ENCODE assay signal across 8 mouse cellular contexts in the genomic region with DNA sequence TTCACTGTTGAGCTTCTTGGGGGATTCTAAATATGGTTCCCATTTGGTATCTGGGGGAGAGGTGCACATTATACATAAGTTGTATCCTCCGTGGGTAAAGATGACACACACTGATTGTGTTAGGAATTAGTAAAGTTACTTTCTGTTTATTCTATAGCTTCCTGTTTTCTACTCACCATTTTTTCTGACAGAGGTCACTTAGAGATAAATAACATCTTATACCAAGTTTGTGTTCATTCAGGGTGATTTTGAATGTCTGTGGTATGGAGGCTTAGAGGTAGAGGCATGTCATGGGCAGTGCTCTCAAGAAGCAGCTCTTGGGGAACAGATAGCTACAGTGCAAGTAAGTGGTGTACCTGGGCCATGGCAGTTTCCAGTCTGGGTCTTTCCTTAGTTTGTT.
DNase-seq lines count a peak whose midpoint lies in the region; ATAC-seq and TF ChIP-seq lines count a peak whose summit lies in the region.

No protein-coding gene starts in this region.

- intact Hi-C loops in heart, postnatal 14 days (cut with DNase I): loop anchor here (5.0 kb wide), 2 partner anchors 161 to 241 kb away; no protein-coding TSS in a partner anchor
- intact Hi-C loops in left cerebral cortex, adult 2 months (cut with DNase I): loop anchor here (2.0 to 5.0 kb wide), 2 partner anchors 240 to 611 kb away; no protein-coding TSS in a partner anchor
- intact Hi-C loops in left cerebral cortex, postnatal 4 days (cut with DNase I): no loop called here

- peaks cover 8% of the 10 kb centered on the region for H3K4me1 ChIP-seq in heart, postnatal 0 days (ENCODE audit: control insufficient read depth, insufficient read depth)
- H3K4me1 ChIP-seq in embryonic facial prominence, embryonic 13.5 days: peaks cover 12% of the 10 kb centered on the region
- peaks cover 9% of the 10 kb centered on the region for H3K4me1 ChIP-seq in intestine, embryonic 15.5 days (replicated peaks)
- peaks cover 14% of the 10 kb centered on the region for H3K4me1 ChIP-seq in midbrain, embryonic 16.5 days (ENCODE audit: control insufficient read depth, insufficient read depth, low read length)

- no peak for TF ChIP-seq CTCF in heart, postnatal 0 days (IDR thresholded peaks at IDR 0.05; ENCODE audit: low read depth)
- no peak for TF ChIP-seq CTCF in left cerebral cortex, adult 2 months (IDR thresholded peaks at IDR 0.05)

- H3K4me2 ChIP-seq in heart, postnatal 0 days (ENCODE audit: low read depth, low read length): peak overlapping the region; percentile 95
- peak overlapping the region; percentile 66 for H3K4me2 ChIP-seq in embryonic facial prominence, embryonic 13.5 days
- peak overlapping the region; percentile 85 for H3K4me2 ChIP-seq in intestine, embryonic 15.5 days (replicated peaks)
- H3K4me2 ChIP-seq in midbrain, embryonic 16.5 days (ENCODE audit: low read length): peak overlapping the region; percentile 88

- no peak overlapping the region for H3K27ac ChIP-seq in heart, postnatal 0 days (ENCODE audit: low read depth)
- H3K27ac ChIP-seq in embryonic facial prominence, embryonic 13.5 days: no peak overlapping the region
- no peak overlapping the region for H3K27ac ChIP-seq in intestine, embryonic 15.5 days
- no peak overlapping the region for H3K27ac ChIP-seq in midbrain, embryonic 16.5 days (ENCODE audit: low read length)
- H3K27ac ChIP-seq in left cerebral cortex, adult 2 months: no peak overlapping the region

- ATAC-seq in heart, postnatal 0 days (ENCODE audit: insufficient read depth, low read depth): no peak
- no peak for ATAC-seq in embryonic facial prominence, embryonic 13.5 days (ENCODE audit: insufficient number of reproducible peaks, insufficient read depth, low FRiP score, low TSS enrichment, low read depth)
- ATAC-seq in intestine, embryonic 15.5 days: no peak
- no peak for ATAC-seq in midbrain, embryonic 16.5 days

- no peak for TF ChIP-seq EP300 in heart, postnatal 0 days (IDR thresholded peaks at IDR 0.05; ENCODE audit: low read depth)

- DNase-seq in heart, postnatal 0 days (ENCODE audit: low spot score): no peak
- no peak for DNase-seq in heart, postnatal 14 days
- no peak for DNase-seq in left cerebral cortex, adult 2 months (ENCODE audit: extremely low spot score in 1 of 2, low spot score in 2 of 2)
- no peak for DNase-seq in adrenal gland, adult 8-10 months
- no peak for DNase-seq in left cerebral cortex, postnatal 4 days

- H3K9me3 ChIP-seq in heart, postnatal 0 days (replicated peaks; ENCODE audit: control insufficient read depth, low read length): peaks cover 10% of the 10 kb centered on the region
- H3K9me3 ChIP-seq in embryonic facial prominence, embryonic 13.5 days: peaks cover 15% of the 10 kb centered on the region
- no peaks in the 10 kb centered on the region for H3K9me3 ChIP-seq in intestine, embryonic 15.5 days
- H3K9me3 ChIP-seq in midbrain, embryonic 16.5 days (replicated peaks; ENCODE audit: control insufficient read depth, low read length, poor library complexity, severe bottlenecking): peaks cover 18% of the 10 kb centered on the region

- 35% methylated on average over 1 of the region's 1 CpGs for WGBS in heart, postnatal 0 days
- 43% methylated on average over 1 of the region's 1 CpGs for WGBS in embryonic facial prominence, embryonic 13.5 days
- WGBS in intestine, embryonic 15.5 days: 25% methylated on average over 1 of the region's 1 CpGs
- 63% methylated on average over 1 of the region's 1 CpGs for WGBS in midbrain, embryonic 16.5 days

- H3K4me3 ChIP-seq in heart, postnatal 0 days (ENCODE audit: low read depth, low read length): peak overlapping the region; percentile 95; the same call in 1 of the 2 replicates
- H3K4me3 ChIP-seq in embryonic facial prominence, embryonic 13.5 days: peak overlapping the region; percentile 92
- peak overlapping the region; percentile 99 for H3K4me3 ChIP-seq in intestine, embryonic 15.5 days (replicated peaks)
- H3K4me3 ChIP-seq in midbrain, embryonic 16.5 days (ENCODE audit: low read depth, low read length): no peak overlapping the region
- H3K4me3 ChIP-seq in left cerebral cortex, adult 2 months: no peak overlapping the region

- H3K27me3 ChIP-seq in heart, postnatal 0 days (ENCODE audit: control insufficient read depth, insufficient read depth, low read length): no peaks in the 10 kb centered on the region
- H3K27me3 ChIP-seq in embryonic facial prominence, embryonic 13.5 days: peaks cover 28% of the 10 kb centered on the region
- H3K27me3 ChIP-seq in intestine, embryonic 15.5 days (replicated peaks): no peaks in the 10 kb centered on the region; the same call in 1 of the 2 replicates
- H3K27me3 ChIP-seq in midbrain, embryonic 16.5 days (ENCODE audit: control insufficient read depth, insufficient read depth, low read depth, low read length): peaks cover 16% of the 10 kb centered on the region

- no peaks in the 10 kb centered on the region for H3K36me3 ChIP-seq in heart, postnatal 0 days (replicated peaks; ENCODE audit: control insufficient read depth, insufficient read depth, low read length)
- H3K36me3 ChIP-seq in embryonic facial prominence, embryonic 13.5 days: peaks cover 9% of the 10 kb centered on the region
- no peaks in the 10 kb centered on the region for H3K36me3 ChIP-seq in intestine, embryonic 15.5 days
- H3K36me3 ChIP-seq in midbrain, embryonic 16.5 days (ENCODE audit: control insufficient read depth, insufficient read depth, low read length): no peaks in the 10 kb centered on the region

- no peak overlapping the region for H3K9ac ChIP-seq in heart, postnatal 0 days (replicated peaks; ENCODE audit: low read depth, low read length)
- peak overlapping the region; percentile 93; the same call in 1 of the 2 replicates for H3K9ac ChIP-seq in embryonic facial prominence, embryonic 13.5 days
- no peak overlapping the region for H3K9ac ChIP-seq in intestine, embryonic 15.5 days
- no peak overlapping the region for H3K9ac ChIP-seq in midbrain, embryonic 16.5 days (ENCODE audit: low read depth, low read length)

Comparison
In these comparisons a context has a peak if more than half of its experiments do, and no peak if none do; other contexts are left out.
1. H3K4me3 ChIP-seq: peak in heart, postnatal 0 days (single experiment), embryonic facial prominence, embryonic 13.5 days (single experiment) and intestine, embryonic 15.5 days (single experiment); none in midbrain, embryonic 16.5 days (single experiment) and left cerebral cortex, adult 2 months (single experiment).
2. Peak in every context shown above with its lines, with median percentiles within 50 percentile points of each other: H3K4me2 ChIP-seq.